Comparison of ENCODE assay signal across 28 mouse cellular contexts in genomic region chr1:83847992-83848391, GRCm38 (mm10).
"Had no signal": no experiment of that assay in that cellular context is flagged by ENCODE, and none has a peak within 500 bp of the region (broad histone marks: within the 10 kb centered on the region; RNA-seq: fewer than 3 reads in every experiment).

No protein-coding gene starts in this region.

- H3K9me3 ChIP-seq: embryonic facial prominence, embryonic 10.5 days; embryonic facial prominence, embryonic 12.5 days; embryonic facial prominence, embryonic 13.5 days; embryonic facial prominence, embryonic 15.5 days; forebrain, embryonic 10.5 days; forebrain, embryonic 12.5 days; forebrain, embryonic 13.5 days; forebrain, embryonic 15.5 days had no signal

- H3K9ac ChIP-seq: embryonic facial prominence, embryonic 12.5 days; embryonic facial prominence, embryonic 13.5 days; embryonic facial prominence, embryonic 15.5 days; forebrain, embryonic 12.5 days; forebrain, embryonic 13.5 days; forebrain, embryonic 15.5 days; forebrain, postnatal 0 days had no signal

- H3K36me3 ChIP-seq: embryonic facial prominence, embryonic 10.5 days; embryonic facial prominence, embryonic 12.5 days; embryonic facial prominence, embryonic 13.5 days; embryonic facial prominence, embryonic 15.5 days; forebrain, embryonic 10.5 days; forebrain, embryonic 12.5 days; forebrain, embryonic 15.5 days had no signal

- H3K27me3 ChIP-seq: embryonic facial prominence, embryonic 12.5 days; embryonic facial prominence, embryonic 13.5 days; embryonic facial prominence, embryonic 15.5 days; forebrain, embryonic 12.5 days; forebrain, embryonic 13.5 days; forebrain, embryonic 15.5 days had no signal

- H3K4me2 ChIP-seq: embryonic facial prominence, embryonic 12.5 days; embryonic facial prominence, embryonic 13.5 days; embryonic facial prominence, embryonic 15.5 days; forebrain, embryonic 12.5 days; forebrain, embryonic 13.5 days; forebrain, embryonic 15.5 days had no signal

- H3K4me1 ChIP-seq: embryonic facial prominence, embryonic 10.5 days; embryonic facial prominence, embryonic 12.5 days; embryonic facial prominence, embryonic 13.5 days; embryonic facial prominence, embryonic 15.5 days; forebrain, embryonic 10.5 days; forebrain, embryonic 12.5 days; forebrain, embryonic 13.5 days; forebrain, embryonic 15.5 days had no signal

- DNase-seq: cerebellum, adult 8-10 months; cerebellum, adult 9-10 months; cerebellum, adult 9-11 months; cerebellum, postnatal 10 days; cerebellum, postnatal 14 days; cerebellum, postnatal 25 days; cerebellum, postnatal 36 days; embryo, embryonic 11 days; forebrain, postnatal 0 days; gastrocnemius, adult 2 months; gastrocnemius, postnatal 10 days; gastrocnemius, postnatal 14 days; gastrocnemius, postnatal 25 days; gastrocnemius, postnatal 36 days; heart, adult 11 months; heart, adult 18-20 months; heart, adult 2 months had no signal

- H3K4me3 ChIP-seq: embryonic facial prominence, embryonic 10.5 days; embryonic facial prominence, embryonic 12.5 days; embryonic facial prominence, embryonic 13.5 days; embryonic facial prominence, embryonic 15.5 days; erythroblast, embryonic 14.5 days; forebrain, embryonic 10.5 days; forebrain, embryonic 12.5 days; forebrain, embryonic 13.5 days; forebrain, embryonic 15.5 days; gastrocnemius, adult 2 months; heart, adult 2 months had no signal

- H3K27ac ChIP-seq: embryonic facial prominence, embryonic 10.5 days; embryonic facial prominence, embryonic 12.5 days; embryonic facial prominence, embryonic 13.5 days; embryonic facial prominence, embryonic 15.5 days; forebrain, embryonic 10.5 days; forebrain, embryonic 12.5 days; forebrain, embryonic 13.5 days; forebrain, embryonic 15.5 days; gastrocnemius, adult 2 months; heart, adult 2 months had no signal

- ATAC-seq: forebrain, embryonic 13.5 days; forebrain, embryonic 14.5 days; forebrain, embryonic 15.5 days; forebrain, embryonic 16.5 days; forebrain, postnatal 0 days had no signal
